Mouse (Mus musculus): ENCODE measurements at regions not wholly inside any gene's neighbourhood (a gene's known extent, or its start where the extent isn't known, plus 50 kb on each side); places are given as distances from the start of the nearest gene placed in this dataset.

GRCm38 (mm10) chr19:52048378-52048978 lies 215.6 kb upstream of the Ins1 start:
- DNase-seq: no peak

- peak in 1 of 2 experiments; percentile 2 for DNase-seq
Observed at GRCm38 (mm10) chr19:52068806-52069205, 195.3 kb upstream of the Ins1 start.

- DNase-seq: no peak
Observed at GRCm38 (mm10) chr19:52069919-52070528, 194.1 kb upstream of the Ins1 start.

GRCm38 (mm10) chr19:52071234-52071633 lies 192.9 kb upstream of the Ins1 start:
- no peak for DNase-seq

GRCm38 (mm10) chr19:52079020-52079419 lies 185.1 kb upstream of the Ins1 start:
- DNase-seq: no peak

- peak; percentile 1 to 6 for DNase-seq
Observed at GRCm38 (mm10) chr19:52112398-52112797, 151.7 kb upstream of the Ins1 start.

Measured in layer of hippocampus, postnatal 36 days (tissue).